Mouse (Mus musculus) brain, embryonic 14.5 days (tissue): ENCODE data around the gene Sec31a.

Source experiments
- CTCF ChIP-seq: fragments of 200-500 bp; IDR thresholded peaks from 2 replicates; pipeline ENCODE4 v1.5.1; 2012; ENCODE audit warnings: inconsistent platforms, mild to moderate bottlenecking, moderate library complexity, borderline replicate concordance; ENCODE audit not compliant: insufficient read depth, insufficient read length; ENCODE audit errors: extremely low read depth
- POLR2A ChIP-seq: fragments of 200-500 bp; IDR thresholded peaks from 2 replicates; pipeline ENCODE4 v1.6.1; 2012; ENCODE audit warnings: mild to moderate bottlenecking, inconsistent platforms, borderline replicate concordance; ENCODE audit not compliant: poor library complexity, insufficient read depth, insufficient read length, severe bottlenecking; ENCODE audit errors: extremely low read depth

DNA sequence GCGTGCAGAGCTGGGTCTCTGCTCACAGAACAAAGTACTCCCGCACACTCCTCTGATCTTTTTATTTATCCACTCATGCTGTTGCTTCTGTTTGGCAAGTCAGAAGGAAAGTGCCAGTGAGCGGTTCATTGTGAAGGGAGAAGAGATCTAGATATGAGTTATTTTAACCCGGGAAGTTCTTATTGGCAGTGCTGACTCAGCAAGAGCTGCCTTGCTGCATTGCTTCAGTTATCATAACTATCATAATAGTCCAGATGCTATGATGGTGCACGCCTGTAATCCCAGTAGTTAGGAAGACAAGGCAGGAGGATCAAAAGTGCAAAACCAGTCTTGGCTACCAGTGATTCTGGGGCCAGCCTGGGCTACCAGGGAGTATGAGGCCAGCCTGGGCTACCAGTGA lies 103.6 kb downstream of the Sec31a start:
- no peak for TF ChIP-seq CTCF
- TF ChIP-seq POLR2A = no peak
